Mouse (Mus musculus) cerebellum, adult 2 months (tissue): ENCODE results near the gene Mpped2.

Source experiments
- CTCF ChIP-seq: fragments of 200-500 bp; IDR thresholded peaks from 2 replicates; pipeline ENCODE4 v1.5.1; 2011; ENCODE audit warnings: low read depth, mild to moderate bottlenecking, control low read depth, low read length, moderate library complexity, borderline replicate concordance; ENCODE audit not compliant: insufficient read depth
- POLR2A ChIP-seq: fragments of 200-500 bp; IDR thresholded peaks from 2 replicates; pipeline ENCODE4 v1.6.1; 2011; ENCODE audit warnings: low read length, control low read depth, borderline replicate concordance; ENCODE audit not compliant: insufficient read depth

- TF ChIP-seq CTCF (no peak), POLR2A (no peak)
These were observed 22.8 kb downstream of the Mpped2 start for GRCm38 (mm10) chr2:106715674-106716364.
